Mouse (Mus musculus) left cerebral cortex, adult 2 months (tissue): ENCODE results near the gene Ttc29. TPM values are rescaled to one million over a fixed set of nuclear protein-coding genes. Genes with fewer than 3 reads are reported as not detected.

Experiments
- DNase-seq, 2 experiments: peaks; one replicate each; pipeline ENCODE4 v3.0.0; 2021 to 2022; ENCODE audit warnings: low spot score in 2 of 2, mixed read lengths in 1 of 2; ENCODE audit errors: extremely low spot score in 1 of 2
- H3K27ac ChIP-seq: fragments of 200-600 bp; 2 replicates; pipeline ENCODE4 v1.8.1; 2022
- H3K4me3 ChIP-seq: fragments of 200-600 bp; 2 replicates; pipeline ENCODE4 v1.8.1; 2022
- CTCF ChIP-seq: fragments of 200-600 bp; IDR thresholded peaks from 2 replicates; pipeline ENCODE4 v1.8.1; 2022; ENCODE audit warnings: antibody characterized with exemption, mild to moderate bottlenecking, moderate library complexity
- intact Hi-C: fragments of 180-260 bp; cut with DNase I; formaldehyde crosslinking; loops from one replicate; pipeline ENCODE4 v1.15.1; 2025
- total RNA-seq, 2 experiments: library from RNA; stranded (reverse); gene quantifications; 2 replicates each; pipeline ENCODE4 v1.2.3; 2021

The Ttc29 gene
- total RNA-seq, 2 experiments from 2014 or later: 0.14 TPM; not detected in 1

DNA sequence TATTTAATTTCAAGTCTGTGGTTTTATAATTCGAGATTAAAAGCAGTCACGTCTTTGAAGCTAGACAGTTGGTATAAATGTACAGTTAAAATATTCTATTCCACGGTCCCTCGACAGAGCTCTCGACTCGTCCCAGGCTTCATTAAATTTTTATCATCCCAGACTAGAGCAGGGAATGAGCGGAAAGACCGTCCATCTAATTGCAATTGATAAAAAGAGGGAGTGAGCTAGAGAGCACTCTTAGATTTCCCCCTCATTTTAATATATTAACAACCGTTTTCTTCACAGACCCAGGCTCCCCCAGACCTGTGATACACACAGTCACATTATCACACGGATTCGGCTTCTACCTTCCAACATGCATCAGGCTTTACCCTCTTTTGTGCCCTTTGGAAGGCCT, 215.1 kb downstream of the Ttc29 start:
- intact Hi-C loops: no loop called here
- TF ChIP-seq CTCF: no peak
- H3K27ac ChIP-seq: no peak overlapping the region
- H3K4me3 ChIP-seq: no peak overlapping the region
- DNase-seq: no peak

- no peak overlapping the region for H3K4me3 ChIP-seq
- DNase-seq: no peak
- intact Hi-C loops: no loop called here
Observed at GRCm38 (mm10) chr8:78431356-78431755, 218.3 kb downstream of the Ttc29 start.

DNA sequence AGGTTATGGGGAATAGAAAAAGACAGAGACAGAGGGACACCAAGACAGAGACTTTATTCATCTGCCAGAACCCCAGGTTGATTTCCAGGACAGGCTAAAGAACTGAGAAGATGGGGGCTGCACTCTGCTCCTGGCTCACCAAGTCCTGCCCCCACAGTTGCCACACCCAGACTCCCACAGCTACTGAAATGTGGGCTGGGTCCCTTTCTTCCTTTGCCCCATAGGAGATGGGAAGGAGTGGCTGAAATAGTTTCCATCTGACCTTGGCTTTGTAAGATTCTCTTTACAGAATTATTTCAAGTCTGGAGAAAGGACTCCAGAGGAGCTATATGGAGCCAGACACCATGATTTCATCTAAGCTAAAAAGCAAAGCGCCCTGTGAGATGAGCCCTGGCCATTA, 219.4 kb downstream of the Ttc29 start:
- DNase-seq: no peak
- Histone ChIP-seq H3K27ac (no peak overlapping the region), H3K4me3 (no peak overlapping the region)
- no peak for TF ChIP-seq CTCF
- intact Hi-C loops: no loop called here

More at GRCm38 (mm10) chr8:78431356-78431755, 218.3 kb downstream of the Ttc29 start:
- no peak for TF ChIP-seq CTCF
- no peak overlapping the region for H3K27ac ChIP-seq

DNA sequence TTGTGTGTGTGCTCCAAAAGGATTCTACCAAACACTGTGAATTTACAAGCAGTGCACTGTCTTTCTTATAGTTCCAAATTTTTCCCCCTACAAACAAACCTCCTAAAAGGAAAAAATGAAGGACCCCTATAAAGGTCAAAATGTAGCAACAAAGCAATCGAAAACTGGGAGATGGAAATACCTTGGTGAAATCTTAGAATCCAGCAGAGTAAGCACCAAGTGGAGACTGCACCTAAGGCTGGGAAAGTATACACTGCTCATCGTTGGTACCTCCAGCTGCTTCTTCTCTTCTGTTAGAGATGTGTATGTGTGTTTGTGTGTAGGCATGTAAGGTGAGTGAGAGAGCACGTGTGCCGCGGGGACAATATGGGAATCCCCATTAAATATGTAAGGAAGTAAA, 220.2 kb downstream of the Ttc29 start:
- intact Hi-C loops: no loop called here
- no peak for DNase-seq
- TF ChIP-seq CTCF: no peak
- H3K4me3 ChIP-seq: no peak overlapping the region
- no peak overlapping the region for H3K27ac ChIP-seq

- intact Hi-C loops: no loop called here
- DNase-seq: no peak
- H3K27ac ChIP-seq: no peak overlapping the region
- no peak for TF ChIP-seq CTCF
- no peak overlapping the region for H3K4me3 ChIP-seq
Observed at GRCm38 (mm10) chr8:78434340-78434739, 221.2 kb downstream of the Ttc29 start.

- intact Hi-C loops: no loop called here
Observed at GRCm38 (mm10) chr8:78434823-78435623, 221.9 kb downstream of the Ttc29 start.

DNA sequence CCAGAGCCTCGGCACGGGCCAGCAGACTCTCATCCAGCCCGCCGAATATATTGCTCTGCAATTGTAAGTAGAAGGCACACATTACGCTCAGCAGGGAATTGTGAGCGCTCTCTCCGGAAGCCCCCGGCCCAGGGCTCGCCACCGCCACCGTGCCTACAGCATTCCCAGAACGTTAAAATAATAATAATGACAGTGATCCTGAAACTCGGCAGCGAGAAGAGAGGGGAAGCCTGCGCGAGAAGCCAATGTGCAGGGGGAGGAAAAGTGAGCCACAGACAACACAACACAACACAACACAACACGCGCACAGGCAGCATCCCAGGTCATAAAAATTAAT, 222.5 kb downstream of the Ttc29 start:
- no peak for DNase-seq
- no peak overlapping the region for H3K4me3 ChIP-seq
- intact Hi-C loops: no loop called here
- no peak for TF ChIP-seq CTCF
- no peak overlapping the region for H3K27ac ChIP-seq

More at GRCm38 (mm10) chr8:78434823-78435623, 221.9 kb downstream of the Ttc29 start:
- no peak for TF ChIP-seq CTCF
- Histone ChIP-seq H3K4me3 (no peak overlapping the region), H3K27ac (no peak overlapping the region)
- DNase-seq: no peak

DNA sequence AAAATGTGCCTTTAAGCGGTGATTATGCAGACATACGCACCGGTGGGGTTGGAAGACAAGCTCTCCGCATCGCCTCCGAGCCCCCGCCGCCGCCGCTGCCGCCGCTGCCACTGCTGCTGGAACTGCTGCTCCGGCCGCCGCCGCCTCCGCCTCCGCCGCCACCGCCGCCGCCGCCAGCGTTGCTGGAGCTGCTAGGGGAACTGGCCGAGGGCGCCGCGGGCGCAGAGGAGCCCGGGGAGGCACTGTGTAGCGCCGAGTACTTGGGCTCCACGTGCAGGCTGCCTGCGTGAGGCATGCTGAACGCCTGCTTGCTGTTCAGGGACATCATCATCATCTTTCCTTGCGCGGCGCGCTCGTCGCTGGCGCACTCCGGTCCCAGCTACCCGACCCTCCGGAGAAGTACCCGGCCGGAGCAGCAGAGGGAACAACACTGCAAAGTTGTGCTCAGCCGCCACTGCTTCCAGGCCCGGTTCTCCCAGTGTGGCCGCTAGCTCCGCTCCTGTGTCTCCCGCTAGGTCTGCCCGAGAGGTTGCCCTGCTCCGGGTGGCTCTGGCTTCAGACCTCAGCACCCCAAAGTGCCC, 223.1 kb downstream of the Ttc29 start, which contains the start of gene Pou4f2:
TSS of gene Pou4f2 (minus strand) at position 575 of the 581 bp plus-strand sequence.
- 0 out of 2 replicates have a peak within 1 kb of the TSS, but pooled peaks have one; percentile 2 for H3K4me3 ChIP-seq
- no peak within 1 kb of the TSS for H3K27ac ChIP-seq
- no peak for TF ChIP-seq CTCF
- peak; percentile 26 to 28 for DNase-seq
- intact Hi-C loops: loop anchor here (2.0 kb wide), 1 partner anchor 13 kb away; no protein-coding TSS in a partner anchor

DNA sequence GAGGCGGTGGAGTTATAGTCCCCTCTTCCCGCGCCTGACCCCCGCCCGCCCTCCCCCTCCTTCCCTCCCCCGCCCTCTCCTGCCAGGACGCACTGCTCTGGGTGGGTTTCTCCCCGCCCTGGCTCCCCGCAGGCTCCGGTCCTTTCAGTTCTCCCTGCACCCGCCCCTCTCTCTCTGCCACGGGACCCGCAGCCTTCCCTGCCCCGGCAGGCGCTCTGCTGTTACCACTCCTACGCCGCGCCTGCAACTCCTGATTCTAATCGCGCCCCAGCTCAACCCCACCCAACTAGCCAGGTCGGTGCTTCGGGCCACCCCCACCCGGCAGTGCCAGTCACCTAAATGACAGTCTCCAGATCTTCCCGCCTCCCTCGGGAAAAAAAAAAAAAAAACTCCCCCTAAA, 223.6 kb downstream of the Ttc29 start:
- Histone ChIP-seq H3K4me3 (no peak overlapping the region), H3K27ac (no peak overlapping the region)
- DNase-seq: no peak
- intact Hi-C loops: loop anchor here (2.0 kb wide), 1 partner anchor 14 kb away; no protein-coding TSS in a partner anchor
- no peak for TF ChIP-seq CTCF

GRCm38 (mm10) chr8:78437140-78438045, 224.3 kb downstream of the Ttc29 start:
- TF ChIP-seq CTCF: no peak
- Histone ChIP-seq H3K4me3 (no peak overlapping the region), H3K27ac (no peak overlapping the region)
- intact Hi-C loops: loop anchor here (2.0 kb wide), 1 partner anchor 15 kb away; no protein-coding TSS in a partner anchor
- no peak for DNase-seq

DNA sequence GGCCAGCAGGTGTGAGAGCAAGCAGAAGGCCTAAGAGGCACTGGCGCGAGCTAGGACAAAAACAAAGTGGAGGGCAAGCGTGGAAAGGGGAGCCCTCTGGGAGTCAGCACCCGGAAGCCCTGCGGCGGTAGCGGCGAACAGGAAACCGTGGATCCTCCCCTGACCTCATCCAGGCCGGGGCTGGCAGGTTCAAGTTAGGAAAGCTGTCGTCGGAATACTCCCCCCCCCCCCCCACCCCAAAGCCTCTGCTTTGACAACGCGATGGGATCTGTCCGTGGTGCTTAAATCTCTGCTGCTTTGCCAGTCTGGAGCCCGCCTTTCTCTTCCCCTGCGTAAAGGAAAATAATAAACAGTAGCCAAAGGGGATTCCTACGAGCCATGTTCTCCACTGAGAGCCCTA, 225.0 kb downstream of the Ttc29 start:
- H3K27ac ChIP-seq: no peak overlapping the region
- intact Hi-C loops: no loop called here
- no peak overlapping the region for H3K4me3 ChIP-seq
- no peak for TF ChIP-seq CTCF
- no peak for DNase-seq
